Mouse (Mus musculus) MEL (cell line): ENCODE measurements at regions not wholly inside any gene's neighbourhood (a gene's known extent, or its start where the extent isn't known, plus 50 kb on each side); places are given as distances from the start of the nearest gene placed in this dataset.

Experiments
- POLR2A ChIP-seq, 2 experiments: IDR thresholded peaks; 2 replicates each; pipeline ENCODE4 v1.6.1; 2011 to 2012; ENCODE audit warnings: low read length in 2 of 2, mild to moderate bottlenecking in 2 of 2, control low read depth in 1 of 2, improper control_type of control experiment in 1 of 2, low read depth in 1 of 2, moderate library complexity in 1 of 2; ENCODE audit not compliant: control insufficient read depth in 1 of 2, insufficient read depth in 1 of 2, poor library complexity in 1 of 2
- ZC3H11A ChIP-seq: IDR thresholded peaks from 2 replicates; pipeline ENCODE4 v1.6.1; 2012; ENCODE audit warnings: low read depth, mild to moderate bottlenecking, inconsistent platforms, low read length, improper control_type of control experiment

GRCm38 (mm10) chr13:59976425-59976824 is 153.5 kb upstream of the Tut7 start:
- TF ChIP-seq POLR2A (IDR thresholded peaks at IDR 0.05; ENCODE audit: control insufficient read depth in 1 of 2, insufficient read depth in 1 of 2, low read depth in 1 of 2, low read length in 2 of 2, poor library complexity in 1 of 2) (no peak), ZC3H11A (no peak)
